Mouse (Mus musculus): ENCODE results near the gene Nfia.

The Nfia gene

DNA sequence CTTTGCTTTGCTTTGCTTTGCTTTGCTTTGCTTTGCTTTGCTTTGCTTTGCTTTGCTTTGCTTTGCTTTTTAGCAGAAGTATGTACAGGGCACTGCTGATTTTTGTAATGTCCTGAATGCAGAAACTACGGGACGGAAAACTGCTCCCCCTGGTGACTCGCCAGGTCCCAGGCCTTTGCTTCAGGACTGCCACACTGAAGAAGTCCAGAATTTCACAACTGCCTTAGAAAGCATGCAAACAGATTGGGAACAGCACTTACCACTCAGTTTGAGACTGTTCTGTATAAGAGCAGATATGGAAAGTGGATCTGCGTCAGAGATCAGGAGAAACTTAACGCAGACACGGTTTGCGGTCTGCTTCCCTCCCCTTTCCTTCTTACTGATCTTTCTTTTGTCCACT is 336.5 kb downstream of the Nfia start:
- DNase-seq: peak; percentile 62

DNA sequence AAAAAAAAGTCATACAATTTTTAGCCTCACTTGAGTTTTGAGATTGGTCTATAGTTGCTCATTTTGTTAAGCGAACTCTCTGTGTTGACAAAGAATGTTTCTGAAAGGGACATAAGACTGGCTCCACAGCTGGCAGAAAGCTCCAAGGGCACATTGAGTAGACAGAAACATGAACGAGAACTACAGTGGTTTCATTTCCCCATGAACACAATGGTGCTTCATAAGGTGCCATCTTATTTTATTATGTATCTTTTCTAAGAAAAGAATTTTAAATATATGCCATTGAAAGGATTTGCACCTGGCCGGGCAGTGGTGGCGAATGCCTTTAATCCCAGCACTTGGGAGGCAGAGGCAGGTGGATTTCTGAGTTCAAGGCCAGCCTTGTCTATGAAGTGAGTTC is 337.4 kb downstream of the Nfia start:
- DNase-seq: no peak

DNA sequence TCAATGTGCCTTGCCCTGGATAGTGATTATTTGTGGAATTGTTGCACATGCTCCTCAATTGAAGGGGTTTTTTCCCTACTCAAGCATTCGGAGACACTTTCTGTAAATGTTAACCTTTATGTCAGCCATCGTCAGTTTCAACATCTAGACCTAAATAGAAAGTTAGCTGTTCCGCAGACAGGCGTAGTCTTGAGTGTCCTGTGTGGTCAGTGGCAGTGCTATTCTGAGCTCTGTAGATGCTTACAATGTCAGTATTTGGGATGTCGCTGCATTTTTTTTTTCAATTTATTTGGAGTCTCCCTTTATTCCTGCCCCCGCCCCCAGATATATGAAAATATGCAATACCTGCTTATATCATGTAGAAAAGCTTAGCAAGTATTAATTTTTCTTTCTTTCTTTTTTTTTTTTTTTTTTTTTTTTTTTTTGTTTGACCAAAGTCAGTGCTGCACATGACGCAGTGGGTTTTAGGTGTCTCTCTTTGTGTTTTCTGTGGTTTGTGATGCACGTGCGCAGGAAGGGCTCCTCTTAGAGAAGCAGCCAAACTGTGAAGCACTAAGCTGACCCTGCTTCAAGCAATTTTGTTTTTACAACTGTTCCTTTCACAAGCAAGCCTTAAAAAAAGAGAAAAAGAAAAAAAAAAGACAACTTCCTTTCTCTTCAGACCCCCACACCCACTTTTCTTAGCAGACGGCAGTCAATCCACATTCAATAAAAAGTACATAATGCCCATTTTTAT is 340.9 kb downstream of the Nfia start:
- DNase-seq: no peak

DNA sequence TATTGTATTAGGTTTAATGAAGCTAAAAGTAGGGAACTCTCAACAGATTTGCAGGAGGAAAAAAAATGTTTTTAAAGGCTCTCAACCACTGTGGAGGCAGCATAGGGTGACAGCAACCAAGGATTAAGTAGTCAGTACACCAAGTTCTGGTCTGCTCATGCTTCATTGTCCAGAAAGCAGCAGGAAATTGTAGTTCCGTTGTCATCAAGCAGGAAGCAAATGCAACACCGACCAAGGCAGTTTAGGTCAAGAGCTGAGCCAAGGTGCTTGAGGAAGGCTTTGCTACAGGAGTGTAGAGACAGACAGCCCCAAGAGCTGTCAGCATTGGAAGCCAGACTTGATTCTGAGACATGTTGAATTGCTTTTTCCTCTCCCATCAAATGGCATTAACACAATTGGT is 342.4 kb downstream of the Nfia start:
- no peak for DNase-seq

DNA sequence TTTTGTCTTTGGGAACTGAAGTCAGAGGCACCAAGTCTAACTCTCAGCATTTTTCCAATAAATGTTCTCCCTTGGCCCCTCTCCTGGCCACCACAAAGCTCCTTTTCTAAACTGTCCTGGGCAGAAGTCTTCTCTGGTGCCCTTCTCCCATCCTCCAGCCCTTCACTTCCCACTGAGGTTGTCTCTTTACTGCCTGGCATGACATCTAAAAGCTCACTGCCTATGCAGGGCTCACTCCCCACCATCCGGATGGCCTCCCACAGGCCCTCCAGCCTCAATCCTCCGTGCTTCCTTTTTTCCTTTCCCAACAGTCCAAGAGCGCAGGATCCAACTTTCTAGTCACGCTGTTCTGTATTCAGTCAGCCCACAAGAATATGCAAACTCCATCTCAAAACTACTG is 342.9 kb downstream of the Nfia start:
- DNase-seq: no peak

DNA sequence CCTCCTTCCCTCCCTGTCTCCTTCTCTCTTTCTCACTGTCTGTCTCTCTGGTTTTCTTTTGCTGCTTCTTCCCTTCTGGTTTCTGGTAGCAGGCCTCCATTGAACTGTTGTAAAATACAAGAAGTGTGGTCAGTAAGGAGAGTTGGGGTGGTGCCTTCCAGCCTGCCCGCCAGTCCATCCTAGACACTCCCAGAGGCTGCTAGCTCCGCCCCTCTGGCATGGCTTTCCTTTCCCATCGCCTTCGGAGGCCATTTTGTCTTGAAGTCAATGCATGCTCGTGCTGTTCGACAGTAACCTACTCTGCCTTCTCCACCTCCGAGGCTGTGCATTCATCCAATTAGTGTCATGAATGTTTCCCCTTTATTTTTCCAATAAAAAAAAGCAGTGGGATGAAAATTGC is 343.5 kb downstream of the Nfia start:
- no peak for DNase-seq

DNA sequence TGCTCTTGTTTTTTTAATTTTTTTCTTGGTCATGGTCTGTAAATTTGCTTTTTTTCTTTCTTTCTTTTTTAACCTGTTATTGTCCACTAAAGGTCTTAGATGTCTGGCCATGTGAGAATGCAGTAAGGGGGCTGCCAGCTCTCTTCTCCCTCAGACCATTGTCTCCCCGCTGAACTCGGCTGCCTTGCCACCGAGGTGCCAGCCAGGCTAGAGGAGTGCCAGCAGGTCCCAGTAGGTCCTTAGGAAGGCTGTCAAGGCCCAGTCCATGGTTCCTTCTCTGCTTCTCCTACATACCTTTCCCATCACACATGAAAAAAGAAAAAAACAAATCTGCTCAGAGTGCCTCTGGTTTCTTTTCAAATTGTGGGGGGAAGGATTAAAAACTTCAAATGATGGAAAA is 345.6 kb downstream of the Nfia start:
- DNase-seq: no peak

DNA sequence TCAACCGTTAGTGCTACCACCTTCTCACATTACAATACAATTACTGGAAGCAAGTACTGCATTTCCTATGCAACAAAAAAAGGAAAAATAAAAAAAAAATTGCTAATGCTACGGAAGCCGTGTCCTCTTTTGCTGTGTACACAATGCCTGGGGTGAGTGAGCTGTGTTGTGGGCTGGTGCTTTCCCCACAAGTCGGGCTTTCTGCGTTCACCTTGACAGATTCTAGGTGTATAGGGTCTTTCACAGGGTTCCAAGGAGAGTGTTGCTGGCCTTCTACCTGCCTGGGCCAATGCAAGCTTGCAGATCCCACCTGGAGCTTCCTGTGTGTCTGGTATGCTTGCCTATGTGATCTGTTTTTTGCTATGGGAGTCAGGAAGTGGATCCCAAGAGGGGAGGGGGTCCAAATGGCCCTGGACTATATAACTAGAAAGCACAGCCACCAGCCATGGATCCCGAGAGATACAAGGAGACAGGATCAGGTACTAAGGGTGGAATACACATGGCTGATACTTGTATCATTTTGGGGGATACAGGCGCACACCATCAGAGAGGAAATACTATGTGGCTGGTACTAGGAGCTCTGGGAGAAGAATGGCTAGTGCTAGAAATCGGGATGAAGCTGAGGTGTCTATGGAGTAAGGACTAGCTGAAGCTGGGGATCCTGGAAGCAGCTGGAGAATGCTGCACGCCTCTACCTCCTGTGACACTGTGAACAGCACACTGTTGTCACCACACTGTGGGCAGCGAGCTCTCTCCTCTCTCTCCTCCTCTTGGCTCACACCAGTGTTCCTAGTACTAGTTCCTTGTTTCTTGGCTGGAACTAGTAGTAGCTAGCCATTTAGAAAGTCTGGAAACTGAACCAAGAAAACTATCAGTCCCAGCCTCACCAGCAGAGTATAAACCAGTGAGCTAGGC is 346.5 kb downstream of the Nfia start:
- no peak for DNase-seq

DNA sequence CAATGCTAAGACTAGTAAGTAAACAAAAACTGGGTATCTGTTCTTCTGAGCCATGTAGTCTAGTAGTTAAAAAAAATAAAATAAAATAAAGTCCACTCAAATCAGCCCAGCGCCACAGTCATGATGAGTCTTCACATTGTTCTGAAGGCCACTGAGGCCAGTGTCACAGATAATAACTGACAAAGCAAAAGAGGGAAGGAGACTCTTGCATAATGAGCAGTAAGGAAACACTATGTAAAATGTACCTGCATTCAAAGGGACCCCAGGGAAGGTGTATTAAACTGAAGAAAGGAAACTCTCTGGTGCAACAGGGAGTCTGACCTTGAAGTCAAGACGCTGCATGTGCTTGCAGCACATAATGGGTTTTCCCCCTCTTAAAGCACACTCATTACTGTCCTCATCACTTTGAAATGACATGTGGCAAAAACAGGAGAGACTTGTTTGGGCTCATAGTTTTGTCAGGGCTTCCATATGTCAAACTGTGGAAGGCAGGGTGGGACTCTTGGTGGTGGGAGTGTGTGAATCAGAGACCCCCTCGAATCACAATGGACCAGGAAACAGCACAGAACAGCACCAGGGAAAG is 347.5 kb downstream of the Nfia start:
- no peak for DNase-seq

DNA sequence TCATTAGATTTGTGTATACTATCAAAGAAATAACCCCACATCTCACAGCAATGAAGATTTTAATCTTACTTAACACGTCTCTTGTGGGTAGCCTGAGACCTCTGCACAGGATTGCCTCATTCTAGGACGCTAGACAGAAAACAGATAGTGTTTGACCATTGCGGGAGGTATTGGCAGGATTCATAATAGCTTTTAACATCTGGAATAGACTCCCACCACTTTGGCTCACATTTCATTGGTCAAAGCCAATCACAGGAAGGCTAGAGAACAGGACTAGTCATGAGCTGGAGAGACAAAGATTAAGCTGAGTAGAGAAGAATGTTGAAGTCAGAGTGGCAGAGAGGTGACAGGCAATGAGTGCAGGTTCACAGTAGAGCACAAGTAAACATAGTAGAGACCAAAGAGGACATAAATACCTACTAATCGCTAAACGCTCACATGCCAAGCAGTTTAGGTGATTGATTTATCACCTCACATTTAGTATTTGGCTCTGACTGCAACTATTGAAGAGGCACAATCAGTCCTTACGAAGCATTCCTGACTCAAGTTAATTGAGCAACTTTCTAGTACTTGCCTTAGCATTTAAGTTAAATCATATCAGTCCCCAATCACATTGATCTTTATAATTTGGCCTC is 348.3 kb downstream of the Nfia start:
- DNase-seq: no peak

DNA sequence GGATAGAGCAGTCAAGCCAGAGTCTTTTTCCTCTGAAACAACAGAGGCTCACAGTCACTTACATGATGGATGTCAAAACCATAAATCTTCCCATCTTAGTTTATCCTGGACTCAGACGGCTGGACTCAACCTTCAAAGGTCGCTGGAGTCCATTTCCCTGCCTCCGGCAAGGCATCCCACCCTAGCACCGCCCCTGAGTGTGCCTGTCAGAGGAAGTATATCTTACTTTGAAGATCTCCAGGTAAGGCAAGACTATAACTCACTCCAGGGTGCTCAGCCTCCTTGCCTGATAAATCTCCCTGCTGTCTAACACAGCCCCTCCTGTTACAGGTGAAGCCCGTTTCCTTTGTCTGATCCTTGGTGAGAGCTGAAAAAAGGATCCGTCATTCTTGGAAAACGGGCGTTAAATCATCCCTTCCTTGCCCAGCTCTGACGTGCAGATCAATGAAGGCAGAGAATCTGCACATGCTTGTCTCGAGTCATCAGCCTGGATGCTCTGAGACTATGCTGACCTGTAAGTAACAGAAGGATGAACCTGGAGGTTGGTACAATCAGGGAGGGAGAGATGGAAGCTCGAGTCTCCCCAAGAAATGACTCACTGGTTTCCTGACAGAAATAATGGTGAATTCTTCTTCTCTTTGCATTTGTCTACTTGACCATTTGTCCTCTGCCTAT is 353.6 kb downstream of the Nfia start:
- no peak for DNase-seq

DNA sequence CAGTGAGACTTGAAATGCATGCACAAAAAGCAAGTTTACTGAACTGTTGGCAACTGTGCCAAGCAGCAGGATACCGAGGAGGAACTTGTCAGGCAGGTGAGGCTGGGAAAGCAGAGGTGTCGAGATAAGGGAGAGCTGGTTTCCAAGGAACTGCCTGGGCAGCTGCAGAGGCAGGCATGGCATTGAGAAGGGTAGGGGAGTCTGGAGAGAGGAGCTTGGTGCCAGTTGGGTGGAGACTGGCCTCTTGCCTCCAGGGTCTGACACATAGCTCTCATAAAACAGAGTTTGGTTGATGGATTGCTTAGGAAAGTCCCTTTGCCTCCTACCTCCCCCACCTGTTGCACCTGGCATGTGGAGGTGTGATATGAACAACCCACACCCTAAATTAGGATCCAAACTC is 358.3 kb downstream of the Nfia start:
- no peak for DNase-seq

DNA sequence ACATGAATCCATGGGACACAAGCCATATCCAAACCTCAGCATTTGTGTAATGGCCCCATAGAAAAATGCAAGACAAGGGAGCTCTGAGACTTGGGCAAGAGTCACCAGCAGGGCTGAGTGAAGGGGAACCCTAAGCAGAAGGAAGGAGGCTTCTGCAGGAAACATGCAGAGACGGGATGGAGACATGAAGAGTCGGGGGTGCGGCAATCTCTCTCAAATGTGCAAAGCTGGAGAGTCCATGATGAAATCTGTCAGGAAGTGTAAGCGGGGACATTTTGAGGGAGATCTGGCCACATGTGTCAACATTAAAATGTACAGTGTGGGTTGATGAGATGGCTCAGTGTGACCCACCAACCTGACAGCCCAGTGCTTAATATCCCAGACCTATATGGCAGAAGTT is 361.5 kb downstream of the Nfia start:
- DNase-seq: no peak

DNA sequence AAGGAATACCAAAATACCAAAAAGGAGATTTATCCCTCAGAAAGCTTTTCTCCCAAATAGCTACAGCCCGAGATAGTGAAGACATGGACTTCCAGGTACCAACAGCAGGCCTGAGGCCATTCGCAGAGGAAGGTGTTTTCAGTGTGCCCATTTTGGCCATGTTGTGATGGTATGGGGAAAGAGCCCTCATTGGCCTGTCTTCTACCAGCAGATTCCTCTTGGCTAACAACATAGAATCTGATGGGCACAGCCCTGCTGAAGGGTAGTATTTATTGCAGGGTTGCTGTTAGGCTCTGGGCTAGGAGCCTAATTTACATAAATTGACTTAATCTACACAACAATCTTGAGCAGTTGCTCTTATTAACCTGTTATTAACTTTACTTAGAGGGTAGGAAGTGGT is 363.5 kb downstream of the Nfia start:
- no peak for DNase-seq

DNA sequence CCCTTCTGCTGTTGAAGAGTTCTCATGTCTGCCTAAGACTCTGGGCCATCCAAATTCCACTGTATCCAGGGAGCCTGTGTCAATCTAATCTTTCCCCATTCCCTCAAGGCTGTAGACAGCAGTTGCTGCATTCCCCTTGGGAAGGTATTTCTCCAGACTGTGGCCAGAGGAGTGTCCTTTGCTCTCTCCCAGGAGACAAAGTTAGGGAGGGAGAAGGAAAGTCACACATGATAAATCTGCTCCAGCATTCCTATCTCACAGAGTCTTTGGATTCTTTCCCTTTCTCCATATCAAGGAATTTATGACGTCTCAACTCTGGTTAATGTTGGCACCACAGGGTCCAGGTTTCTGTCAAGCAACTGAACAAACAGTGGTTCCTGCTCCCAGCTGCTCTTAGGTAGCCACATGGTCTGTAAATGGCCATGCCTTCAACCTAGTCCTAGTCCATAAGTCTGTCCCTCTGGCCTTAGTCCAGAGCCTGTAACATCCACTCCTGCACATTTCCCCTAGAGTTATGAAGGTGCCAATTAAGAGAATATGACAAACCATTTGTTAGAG is 370.4 kb downstream of the Nfia start:
- DNase-seq: no peak

DNA sequence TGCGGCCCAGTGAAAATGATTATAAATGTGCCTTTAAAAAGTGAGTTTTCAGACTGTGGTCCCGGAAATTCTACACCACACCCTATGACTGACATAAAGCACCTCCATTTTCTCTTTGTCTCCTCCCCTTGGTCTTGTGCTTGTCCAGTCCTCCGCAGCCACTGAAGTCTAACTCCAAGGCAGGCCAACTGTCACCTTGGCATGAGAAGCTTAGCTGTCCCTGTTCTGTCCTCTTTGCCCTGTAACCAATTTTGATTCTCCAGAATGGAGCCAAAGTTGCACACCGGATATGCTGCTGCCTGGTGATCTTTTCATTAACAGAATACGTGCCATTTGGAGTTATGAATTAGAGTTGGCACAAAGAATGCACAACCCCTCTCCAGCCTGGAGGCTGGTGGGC is 378.0 kb downstream of the Nfia start:
- no peak for DNase-seq

DNA sequence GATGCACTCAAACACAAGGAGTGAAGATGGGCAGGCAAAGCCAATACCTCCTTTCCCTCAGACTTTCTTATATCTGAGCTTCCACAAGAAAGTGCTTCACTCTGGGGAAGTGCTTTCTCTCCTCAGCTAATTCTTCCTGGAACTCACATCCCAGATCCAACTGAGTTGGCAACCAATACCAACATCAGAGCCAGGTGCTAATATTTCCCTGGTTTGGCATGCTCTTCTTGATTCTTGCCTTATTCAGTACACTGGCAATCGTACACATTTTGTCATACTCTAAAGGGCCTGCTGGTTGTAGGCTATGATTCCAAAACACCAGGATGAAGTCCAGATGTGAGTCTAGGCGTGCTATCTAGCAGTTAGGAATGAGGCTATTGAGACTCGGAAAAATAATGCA is 385.4 kb downstream of the Nfia start:
- no peak for DNase-seq

DNA sequence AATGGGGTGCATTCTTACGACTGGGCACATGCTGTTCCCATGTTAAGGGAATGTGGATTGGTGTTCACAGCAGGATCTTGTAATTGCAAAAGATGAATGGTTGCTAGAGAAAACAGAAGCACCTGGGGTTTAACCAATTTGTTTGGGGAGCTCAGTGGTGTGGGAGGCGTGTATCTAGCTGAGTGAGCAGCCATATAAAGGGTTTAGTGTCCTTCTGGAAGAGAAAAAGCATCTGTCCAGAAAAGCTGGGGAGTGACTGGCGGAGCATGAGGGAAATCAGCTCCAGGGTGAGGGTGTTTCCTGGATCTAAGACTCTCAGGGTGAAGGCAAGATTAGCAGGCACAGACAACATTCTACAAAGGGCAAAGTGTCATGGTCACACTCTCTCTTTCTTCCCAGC is 393.8 kb downstream of the Nfia start:
- DNase-seq: no peak

Data from retina, postnatal 1 day (tissue).